Mouse (Mus musculus) kidney, adult 2 months (tissue): ENCODE measurements at regions not wholly inside any gene's neighbourhood (a gene's known extent, or its start where the extent isn't known, plus 50 kb on each side); places are given as distances from the start of the nearest gene placed in this dataset.

Source experiments
- CTCF ChIP-seq: fragments of 200-500 bp; conservative IDR thresholded peaks from 2 replicates; pipeline ENCODE4 v1.5.1; 2011; ENCODE audit warnings: low read depth, mild to moderate bottlenecking, control low read depth, low read length, moderate library complexity, mixed read lengths; ENCODE audit not compliant: insufficient read depth, insufficient read length
- POLR2A ChIP-seq: fragments of 200-500 bp; IDR thresholded peaks from one replicate; pipeline ENCODE4 v1.6.1; 2011; ENCODE audit warnings: low read depth, low read length, control low read depth

DNA sequence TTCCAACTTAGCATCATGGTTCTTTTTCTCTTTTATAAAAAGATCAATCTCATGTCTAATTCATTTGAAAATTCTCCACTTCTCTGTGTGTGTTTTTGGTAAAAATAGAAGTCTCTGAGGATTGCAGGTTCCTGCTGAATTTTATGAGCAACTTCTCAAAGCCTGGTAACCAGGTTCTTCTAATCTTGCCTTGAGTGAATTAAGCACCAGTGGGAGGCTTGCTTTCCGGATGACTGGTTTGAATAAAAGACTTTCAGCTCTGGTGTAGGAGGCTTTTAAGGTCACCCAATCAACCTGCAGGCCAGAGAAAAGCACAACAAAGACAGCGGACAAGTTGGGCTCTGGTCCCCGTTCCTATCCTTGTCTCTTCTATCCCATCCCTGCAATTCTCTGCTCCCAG lies 78.3 kb upstream of the Syt6 start:
- TF ChIP-seq CTCF: no peak
- no peak for TF ChIP-seq POLR2A
